Mouse (Mus musculus): ENCODE results near the gene Itgal. TPM values are rescaled to one million over a fixed set of nuclear protein-coding genes. Genes with fewer than 3 reads are reported as not detected.
"Not testable (repeated sequence)": the region's sequence is repeated elsewhere in the genome, so short reads cannot be mapped to it uniquely, and the experiment has no call there.

Itgal gene
- polyA plus RNA-seq, 1 experiment, result 21.5 TPM

- H3K4me1 ChIP-seq, result peaks cover 8% of the 10 kb centered on the region
- H3K27me3 ChIP-seq (replicated peaks), result no peaks in the 10 kb centered on the region
- H3K9me3 ChIP-seq, result no peaks in the 10 kb centered on the region
- no peak overlapping the region for H3K4me3 ChIP-seq (replicated peaks)
- no peak for TF ChIP-seq FLI1 (IDR thresholded peaks at IDR 0.05; ENCODE audit: low read length)
- H3K36me3 ChIP-seq (replicated peaks; ENCODE audit: low read length), result peaks cover 97% of the 10 kb centered on the region
Measured at GRCm38 (mm10) chr7:127326685-127327084, 30.6 kb downstream of the Itgal start.

GRCm38 (mm10) chr7:127333240-127333639 is 37.2 kb downstream of the Itgal start:
- Histone ChIP-seq H3K4me3 (replicated peaks) (no peak overlapping the region), H3K4me1 (peaks cover 4% of the 10 kb centered on the region), H3K36me3 (replicated peaks; ENCODE audit: low read length) (peaks cover 76% of the 10 kb centered on the region), H3K27me3 (replicated peaks) (no peaks in the 10 kb centered on the region), H3K9me3 (0 out of 2 replicates have a peak, but pooled peaks cover 3% of the 10 kb centered on the region)
- TF ChIP-seq GATA1 (IDR thresholded peaks at IDR 0.05; ENCODE audit: borderline replicate concordance, low read length) (no peak), FLI1 (IDR thresholded peaks at IDR 0.05; ENCODE audit: low read length) (no peak)

DNA sequence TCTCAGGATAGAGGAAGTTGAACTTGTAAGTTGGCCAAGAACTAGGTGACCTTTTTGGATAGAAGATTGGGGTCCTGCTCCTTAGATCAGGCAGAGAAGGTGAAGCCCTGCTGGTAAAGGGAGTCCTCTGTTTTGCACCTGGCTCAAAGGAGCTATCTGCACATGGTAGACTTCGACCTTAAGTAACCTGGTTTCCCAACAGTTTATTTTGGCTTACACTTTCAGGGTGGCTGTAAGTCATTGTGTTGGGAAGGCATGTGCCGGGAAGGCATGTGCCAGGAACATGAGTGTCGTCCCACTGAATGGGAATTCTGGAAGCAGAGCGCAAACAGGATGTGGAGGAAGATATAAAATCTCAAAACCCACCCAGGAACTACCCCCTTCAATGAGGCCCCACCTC is 39.5 kb downstream of the Itgal start:
- no peak overlapping the region for H3K4me3 ChIP-seq (replicated peaks)
- H3K36me3 ChIP-seq (replicated peaks; ENCODE audit: low read length), result peaks cover 52% of the 10 kb centered on the region
- no peaks in the 10 kb centered on the region for H3K27me3 ChIP-seq (replicated peaks)
- no peak for TF ChIP-seq GATA1 (IDR thresholded peaks at IDR 0.05; ENCODE audit: borderline replicate concordance, low read length)
- no peak for TF ChIP-seq FLI1 (IDR thresholded peaks at IDR 0.05; ENCODE audit: low read length)
- H3K9me3 ChIP-seq, result 0 out of 2 replicates have a peak, but pooled peaks cover 3% of the 10 kb centered on the region
- peaks cover 4% of the 10 kb centered on the region for H3K4me1 ChIP-seq

GRCm38 (mm10) chr7:127337636-127338035 is 41.6 kb downstream of the Itgal start:
- TF ChIP-seq GATA1 (IDR thresholded peaks at IDR 0.05; ENCODE audit: borderline replicate concordance, low read length) (no peak), FLI1 (IDR thresholded peaks at IDR 0.05; ENCODE audit: low read length) (no peak)
- 0 out of 2 replicates have a peak, but pooled peaks cover 3% of the 10 kb centered on the region for H3K9me3 ChIP-seq
- H3K4me1 ChIP-seq, result peaks cover 8% of the 10 kb centered on the region
- no peaks in the 10 kb centered on the region for H3K27me3 ChIP-seq (replicated peaks)
- no peak overlapping the region for H3K4me3 ChIP-seq (replicated peaks)
- H3K36me3 ChIP-seq (replicated peaks; ENCODE audit: low read length), result peaks cover 45% of the 10 kb centered on the region

GRCm38 (mm10) chr7:127341356-127341755 is 45.3 kb downstream of the Itgal start:
- H3K4me3 ChIP-seq (replicated peaks), result no peak overlapping the region
- H3K9me3 ChIP-seq, result no peaks in the 10 kb centered on the region
- H3K27me3 ChIP-seq (replicated peaks), result no peaks in the 10 kb centered on the region
- TF ChIP-seq FLI1 (IDR thresholded peaks at IDR 0.05; ENCODE audit: low read length), result no peak
- TF ChIP-seq GATA1 (IDR thresholded peaks at IDR 0.05; ENCODE audit: borderline replicate concordance, low read length), result no peak
- H3K4me1 ChIP-seq, result peaks cover 34% of the 10 kb centered on the region
- peaks cover 28% of the 10 kb centered on the region for H3K36me3 ChIP-seq (replicated peaks; ENCODE audit: low read length)

- not testable (repeated sequence) for H3K27me3 ChIP-seq (replicated peaks); H3K4me3 ChIP-seq (replicated peaks); H3K9me3 ChIP-seq
- Histone ChIP-seq H3K36me3 (replicated peaks; ENCODE audit: low read length) (peaks cover 28% of the 10 kb centered on the region), H3K4me1 (peaks cover 38% of the 10 kb centered on the region)
Measured at GRCm38 (mm10) chr7:127341861-127342260, 45.8 kb downstream of the Itgal start.

DNA sequence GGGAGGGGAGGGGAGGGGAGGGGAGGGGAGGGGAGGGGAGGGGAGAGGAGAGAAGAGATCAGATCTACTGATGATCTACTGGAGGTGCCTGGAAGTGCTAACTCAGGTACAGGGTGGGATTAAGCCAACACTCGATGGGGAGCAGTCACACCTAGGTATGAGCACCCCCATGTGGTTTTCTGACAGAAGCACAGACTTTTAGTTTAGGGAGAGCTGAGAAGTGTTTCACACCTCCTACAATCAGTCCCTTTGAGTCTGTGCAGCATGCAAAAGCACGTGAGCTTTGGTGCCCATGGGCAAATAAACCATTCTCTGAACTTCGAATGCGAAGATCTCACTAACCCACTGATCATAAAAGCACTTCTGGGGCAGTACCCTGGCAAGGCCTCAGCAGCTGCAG is 46.3 kb downstream of the Itgal start:
- Histone ChIP-seq H3K36me3 (replicated peaks; ENCODE audit: low read length) (peaks cover 28% of the 10 kb centered on the region), H3K4me1 (peaks cover 39% of the 10 kb centered on the region)
- TF ChIP-seq GATA1 (IDR thresholded peaks at IDR 0.05; ENCODE audit: borderline replicate concordance, low read length) (no peak), FLI1 (IDR thresholded peaks at IDR 0.05; ENCODE audit: low read length) (no peak)

GRCm38 (mm10) chr7:127342888-127343287 is 46.8 kb downstream of the Itgal start:
- Histone ChIP-seq H3K9me3 (no peaks in the 10 kb centered on the region), H3K4me1 (peaks cover 41% of the 10 kb centered on the region), H3K4me3 (replicated peaks) (peak overlapping the region; percentile 14), H3K36me3 (replicated peaks; ENCODE audit: low read length) (peaks cover 28% of the 10 kb centered on the region), H3K27me3 (replicated peaks) (peaks cover 2% of the 10 kb centered on the region)
- TF ChIP-seq GATA1 (IDR thresholded peaks at IDR 0.05; ENCODE audit: borderline replicate concordance, low read length) (no peak), FLI1 (IDR thresholded peaks at IDR 0.05; ENCODE audit: low read length) (no peak)

More for the DNA sequence above, 46.3 kb downstream of the Itgal start:
- H3K9me3 ChIP-seq, result no peaks in the 10 kb centered on the region
- no peak overlapping the region for H3K4me3 ChIP-seq (replicated peaks)
- H3K27me3 ChIP-seq (replicated peaks), result no peaks in the 10 kb centered on the region

- H3K4me1 ChIP-seq, result peaks cover 41% of the 10 kb centered on the region
- H3K27me3 ChIP-seq (replicated peaks), result peaks cover 3% of the 10 kb centered on the region
- H3K4me3 ChIP-seq (replicated peaks), result peak overlapping the region; percentile 14
- no peak for TF ChIP-seq FLI1 (IDR thresholded peaks at IDR 0.05; ENCODE audit: low read length)
- TF ChIP-seq GATA1 (IDR thresholded peaks at IDR 0.05; ENCODE audit: borderline replicate concordance, low read length), result no peak
- H3K36me3 ChIP-seq (replicated peaks; ENCODE audit: low read length), result peaks cover 28% of the 10 kb centered on the region
- H3K9me3 ChIP-seq, result no peaks in the 10 kb centered on the region
Measured at GRCm38 (mm10) chr7:127343351-127344019, 47.4 kb downstream of the Itgal start.

DNA sequence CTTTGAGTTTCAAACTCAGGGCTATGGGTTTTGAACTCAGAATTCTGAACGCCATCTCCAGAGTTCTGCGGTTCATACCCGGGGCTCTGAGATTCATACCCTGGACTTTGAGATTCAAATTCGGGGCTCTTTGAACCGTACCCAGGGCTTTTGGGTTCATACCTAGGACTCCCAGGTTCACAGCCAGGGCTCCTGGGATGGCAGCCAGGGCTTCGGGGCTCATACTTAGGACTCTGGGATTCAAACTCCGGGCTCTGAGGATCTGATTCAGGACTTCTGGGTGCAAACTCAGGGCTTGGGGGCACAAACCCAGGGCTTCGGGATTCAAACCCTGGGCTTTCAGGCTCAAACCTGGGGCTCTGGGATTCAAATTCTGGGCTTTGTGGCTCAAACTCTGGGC is 48.3 kb downstream of the Itgal start:
- peaks cover 41% of the 10 kb centered on the region for H3K4me1 ChIP-seq
- H3K4me3 ChIP-seq (replicated peaks), result peak overlapping the region; percentile 99
- TF ChIP-seq FLI1 (IDR thresholded peaks at IDR 0.05; ENCODE audit: low read length), result no peak
- H3K9me3 ChIP-seq, result no peaks in the 10 kb centered on the region
- H3K36me3 ChIP-seq (replicated peaks; ENCODE audit: low read length), result peaks cover 28% of the 10 kb centered on the region
- peaks cover 7% of the 10 kb centered on the region for H3K27me3 ChIP-seq (replicated peaks)

- Histone ChIP-seq H3K4me1 (peaks cover 42% of the 10 kb centered on the region), H3K27me3 (replicated peaks) (peaks cover 7% of the 10 kb centered on the region), H3K9me3 (no peaks in the 10 kb centered on the region), H3K36me3 (replicated peaks; ENCODE audit: low read length) (peaks cover 28% of the 10 kb centered on the region), H3K4me3 (replicated peaks) (peak overlapping the region; percentile 99)
- TF ChIP-seq FLI1 (IDR thresholded peaks at IDR 0.05; ENCODE audit: low read length), result no peak
- TF ChIP-seq GATA1 (IDR thresholded peaks at IDR 0.05; ENCODE audit: borderline replicate concordance, low read length), result no peak
Measured at GRCm38 (mm10) chr7:127345092-127345491, 49.0 kb downstream of the Itgal start.

Measured in megakaryocyte, embryonic 14.5 days (primary cell).